Mouse (Mus musculus) kidney, adult 2 months (tissue): ENCODE data around the gene Ssbp3.

Experiments
- CTCF ChIP-seq: fragments of 200-500 bp; conservative IDR thresholded peaks from 2 replicates; pipeline ENCODE4 v1.5.1; 2011; ENCODE audit warnings: low read depth, mild to moderate bottlenecking, control low read depth, low read length, moderate library complexity, mixed read lengths; ENCODE audit not compliant: insufficient read depth, insufficient read length
- POLR2A ChIP-seq: fragments of 200-500 bp; IDR thresholded peaks from one replicate; pipeline ENCODE4 v1.6.1; 2011; ENCODE audit warnings: low read depth, low read length, control low read depth

- TF ChIP-seq CTCF (no peak), POLR2A (no peak)
Measured at GRCm38 (mm10) chr4:106915265-106915664, 4.8 kb downstream of the Ssbp3 start.
